Mouse (Mus musculus): Measurements from ENCODE around the gene Plcxd2. TPM values are rescaled to one million over a fixed set of nuclear protein-coding genes. Genes with fewer than 3 reads are reported as not detected.

The Plcxd2 gene
- polyA plus RNA-seq, 1 experiment from 2014 or later = 1.6 TPM

DNA sequence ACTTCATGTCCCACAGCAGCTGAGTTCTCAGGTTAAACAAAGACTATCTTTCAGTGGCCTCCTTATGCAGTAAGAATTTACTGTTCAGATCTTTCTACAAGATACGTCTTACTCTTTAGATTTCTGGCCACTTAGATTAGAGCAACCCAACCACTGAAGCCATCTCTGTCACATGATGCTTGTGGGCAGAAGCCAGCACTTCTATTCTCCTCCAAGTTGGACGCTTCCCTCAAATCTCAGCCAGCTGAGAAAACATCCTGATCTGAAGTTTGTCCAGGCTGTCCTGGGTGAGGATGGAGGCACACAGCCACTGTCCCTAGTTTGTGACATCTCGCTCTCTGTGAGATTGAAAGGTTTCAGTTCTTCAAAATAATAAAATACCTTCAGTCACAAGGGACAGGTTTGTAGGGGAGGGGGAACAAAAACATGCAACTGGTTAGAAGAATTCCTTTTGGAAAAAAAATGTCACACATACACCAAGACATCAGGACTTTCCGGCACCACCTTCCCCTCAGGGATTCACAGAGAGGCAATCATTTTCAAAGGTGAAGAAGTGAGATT, 53.5 kb downstream of the Plcxd2 start:
- Histone ChIP-seq H3K4me1 (replicated peaks) (peaks cover 4% of the 10 kb centered on the region; the same call in 1 of the 2 replicates), H3K36me3 (no peaks in the 10 kb centered on the region), H3K9me3 (no peaks in the 10 kb centered on the region), H3K9ac (replicated peaks) (no peak overlapping the region), H3K4me3 (replicated peaks) (no peak overlapping the region), H3K27me3 (no peaks in the 10 kb centered on the region), H3K27ac (no peak overlapping the region), H3K4me2 (no peak overlapping the region)
- WGBS = 86% methylated on average over 4 of the region's 4 CpGs
- ATAC-seq (ENCODE audit: insufficient number of reproducible peaks, insufficient read depth, low FRiP score, low TSS enrichment, low read depth) = no peak

DNA sequence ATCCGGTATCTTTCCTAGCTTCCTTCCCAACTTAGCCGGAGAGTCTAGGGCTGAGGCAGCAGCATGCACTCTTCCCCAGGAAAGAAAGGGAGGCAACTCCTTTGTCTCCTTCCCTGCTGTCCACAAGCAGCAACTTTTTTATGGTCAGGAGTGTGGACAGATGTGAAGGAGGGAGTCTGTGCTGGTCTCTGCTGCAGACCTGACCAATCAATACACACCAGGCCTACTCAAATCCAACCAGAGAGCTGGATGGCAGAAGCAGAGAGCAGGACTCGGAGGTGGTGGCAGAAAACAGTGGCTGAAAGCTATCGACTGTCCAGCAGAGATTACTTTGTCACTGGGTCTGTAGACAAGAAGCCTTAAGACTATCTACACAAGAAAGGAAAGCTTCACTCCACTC, 56.6 kb downstream of the Plcxd2 start, which contains the start of gene Phldb2:
Gene Phldb2 (minus strand): TSS at position 205 of the 400 bp plus-strand sequence.
- Histone ChIP-seq H3K27me3 (no peaks in the 10 kb centered on the region), H3K27ac (no peak within 1 kb of the TSS), H3K4me2 (no peak within 1 kb of the TSS), H3K9ac (replicated peaks) (no peak within 1 kb of the TSS), H3K36me3 (no peaks in the 10 kb centered on the region), H3K4me1 (replicated peaks) (peaks cover 4% of the 10 kb centered on the region; the same call in 1 of the 2 replicates), H3K9me3 (no peaks in the 10 kb centered on the region), H3K4me3 (replicated peaks) (no peak within 1 kb of the TSS)
- ATAC-seq (ENCODE audit: insufficient number of reproducible peaks, insufficient read depth, low FRiP score, low TSS enrichment, low read depth) = no peak
- 81% methylated on average over 4 of the region's 4 CpGs for WGBS

DNA sequence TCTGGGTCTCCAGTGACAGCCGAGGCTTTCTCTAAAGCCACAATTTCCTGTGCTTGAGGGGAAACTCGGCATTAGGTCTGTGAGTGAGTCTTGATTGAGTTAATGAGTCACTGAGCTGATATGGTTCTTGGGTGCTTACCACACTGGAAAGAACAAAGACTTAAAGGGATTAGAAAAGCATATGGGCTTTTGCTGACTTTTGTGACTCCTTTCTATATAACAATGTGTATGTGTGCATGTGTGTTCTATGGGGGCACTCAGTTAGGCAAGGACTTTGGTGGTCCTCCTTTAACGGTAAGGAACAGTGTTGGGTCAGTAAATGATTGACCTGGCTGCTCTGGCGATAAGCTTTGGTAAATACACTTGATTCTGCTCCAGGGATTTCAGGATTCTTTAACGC, 57.5 kb downstream of the Plcxd2 start:
- Histone ChIP-seq H3K4me3 (replicated peaks) (no peak overlapping the region), H3K36me3 (no peaks in the 10 kb centered on the region), H3K9me3 (no peaks in the 10 kb centered on the region), H3K4me1 (replicated peaks) (peaks cover 4% of the 10 kb centered on the region; the same call in 1 of the 2 replicates), H3K27me3 (no peaks in the 10 kb centered on the region), H3K4me2 (no peak overlapping the region), H3K27ac (no peak overlapping the region), H3K9ac (replicated peaks) (no peak overlapping the region)
- WGBS = 41% methylated on average over 5 of the region's 5 CpGs
- no peak for ATAC-seq (ENCODE audit: insufficient number of reproducible peaks, insufficient read depth, low FRiP score, low TSS enrichment, low read depth)

DNA sequence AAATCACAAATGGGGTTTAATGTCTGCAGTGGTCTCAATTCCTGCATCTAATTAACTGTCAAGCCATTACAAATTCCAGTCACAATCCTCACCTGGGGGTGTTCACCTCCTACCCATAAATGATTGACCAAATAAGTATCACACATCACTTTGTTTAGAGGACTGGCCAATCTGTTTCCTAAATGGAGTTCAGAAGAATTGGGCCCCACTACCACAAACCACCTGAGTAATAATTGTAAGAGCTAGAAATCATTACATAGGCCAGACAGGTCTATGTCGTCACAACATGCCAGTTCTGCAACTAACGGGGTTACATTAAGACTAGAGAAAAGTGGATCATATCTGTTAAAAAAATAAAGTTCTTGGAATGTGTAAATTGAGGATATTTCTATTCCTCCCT, 58.0 kb downstream of the Plcxd2 start:
- H3K27ac ChIP-seq = no peak overlapping the region
- 79% methylated on average over 2 of the region's 2 CpGs for WGBS
- H3K27me3 ChIP-seq = no peaks in the 10 kb centered on the region
- no peaks in the 10 kb centered on the region for H3K36me3 ChIP-seq
- H3K9me3 ChIP-seq = no peaks in the 10 kb centered on the region
- H3K4me2 ChIP-seq = no peak overlapping the region
- H3K4me3 ChIP-seq (replicated peaks) = no peak overlapping the region
- H3K9ac ChIP-seq (replicated peaks) = no peak overlapping the region
- peaks cover 4% of the 10 kb centered on the region; the same call in 1 of the 2 replicates for H3K4me1 ChIP-seq (replicated peaks)
- ATAC-seq (ENCODE audit: insufficient number of reproducible peaks, insufficient read depth, low FRiP score, low TSS enrichment, low read depth) = no peak

DNA sequence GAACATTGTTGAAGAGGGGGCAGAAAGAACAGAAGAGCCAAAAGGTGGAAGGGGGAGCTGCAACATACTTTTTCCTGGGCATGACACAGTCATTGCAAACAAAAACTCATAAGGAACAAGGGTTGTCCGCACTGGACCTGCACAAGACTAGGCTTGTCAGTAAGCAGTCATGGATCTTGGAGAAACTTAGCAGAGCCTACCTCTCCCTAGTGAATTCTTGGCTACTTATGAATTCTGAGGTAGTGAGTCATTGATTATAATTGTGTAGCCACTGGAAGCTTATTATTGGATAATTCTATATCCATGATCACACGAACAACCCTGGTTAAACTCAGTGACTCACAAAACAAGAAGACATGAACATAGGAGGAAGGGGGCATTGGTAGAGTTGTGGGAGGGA, 63.7 kb downstream of the Plcxd2 start:
- Histone ChIP-seq H3K4me3 (replicated peaks) (no peak overlapping the region), H3K27ac (no peak overlapping the region), H3K9me3 (no peaks in the 10 kb centered on the region), H3K9ac (replicated peaks) (no peak overlapping the region), H3K27me3 (no peaks in the 10 kb centered on the region), H3K4me1 (replicated peaks) (peaks cover 12% of the 10 kb centered on the region), H3K4me2 (no peak overlapping the region), H3K36me3 (no peaks in the 10 kb centered on the region)
- ATAC-seq (ENCODE audit: insufficient number of reproducible peaks, insufficient read depth, low FRiP score, low TSS enrichment, low read depth) = no peak
- WGBS = 93% methylated on average over 2 of the region's 2 CpGs

DNA sequence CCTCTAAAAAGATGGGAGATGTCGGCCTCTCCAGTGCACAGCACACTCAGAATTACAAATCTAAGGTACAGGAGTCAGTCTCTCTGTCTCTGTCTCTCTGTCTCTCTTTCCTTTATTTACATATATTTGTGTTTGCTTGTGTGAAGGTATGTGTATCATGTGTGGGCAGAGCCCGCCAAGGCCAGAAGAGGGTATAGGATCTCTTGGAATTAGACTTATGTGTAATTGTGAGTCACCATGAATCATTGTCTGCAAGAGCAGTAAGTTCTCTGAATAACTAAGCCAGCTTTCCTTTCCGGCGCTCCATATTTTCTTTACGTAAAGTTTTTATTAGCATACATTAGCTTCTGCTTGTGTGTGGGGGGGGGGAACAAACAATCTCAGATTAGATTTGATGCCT, 64.4 kb downstream of the Plcxd2 start:
- Histone ChIP-seq H3K9ac (replicated peaks) (no peak overlapping the region), H3K4me1 (replicated peaks) (peaks cover 12% of the 10 kb centered on the region), H3K9me3 (no peaks in the 10 kb centered on the region), H3K27ac (no peak overlapping the region), H3K4me3 (replicated peaks) (no peak overlapping the region), H3K36me3 (no peaks in the 10 kb centered on the region), H3K27me3 (no peaks in the 10 kb centered on the region), H3K4me2 (no peak overlapping the region)
- ATAC-seq (ENCODE audit: insufficient number of reproducible peaks, insufficient read depth, low FRiP score, low TSS enrichment, low read depth) = no peak
- 86% methylated on average over 5 of the region's 5 CpGs for WGBS

DNA sequence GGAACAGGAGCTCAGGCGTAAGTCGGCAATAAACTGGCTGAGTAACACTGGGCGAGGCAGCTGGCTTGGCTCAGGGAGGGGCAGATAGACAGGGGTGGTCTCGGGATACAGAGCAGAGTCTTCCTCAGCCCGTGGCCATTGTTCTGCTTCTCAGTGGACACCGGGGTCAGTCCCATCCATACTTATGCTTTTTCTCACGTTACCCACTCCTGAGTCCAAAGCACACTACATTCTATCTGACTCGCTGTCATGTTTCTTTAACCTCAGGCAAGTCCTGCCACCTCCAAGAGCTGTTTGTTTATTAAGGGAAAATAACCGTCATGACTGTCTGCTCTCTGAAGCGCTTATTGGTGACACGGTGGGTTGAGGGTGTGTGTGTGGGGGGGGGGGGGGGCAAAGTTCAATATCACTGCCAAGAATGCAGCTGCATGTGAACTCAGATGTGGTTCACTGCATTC, 64.8 kb downstream of the Plcxd2 start:
- no peak for ATAC-seq (ENCODE audit: insufficient number of reproducible peaks, insufficient read depth, low FRiP score, low TSS enrichment, low read depth)

DNA sequence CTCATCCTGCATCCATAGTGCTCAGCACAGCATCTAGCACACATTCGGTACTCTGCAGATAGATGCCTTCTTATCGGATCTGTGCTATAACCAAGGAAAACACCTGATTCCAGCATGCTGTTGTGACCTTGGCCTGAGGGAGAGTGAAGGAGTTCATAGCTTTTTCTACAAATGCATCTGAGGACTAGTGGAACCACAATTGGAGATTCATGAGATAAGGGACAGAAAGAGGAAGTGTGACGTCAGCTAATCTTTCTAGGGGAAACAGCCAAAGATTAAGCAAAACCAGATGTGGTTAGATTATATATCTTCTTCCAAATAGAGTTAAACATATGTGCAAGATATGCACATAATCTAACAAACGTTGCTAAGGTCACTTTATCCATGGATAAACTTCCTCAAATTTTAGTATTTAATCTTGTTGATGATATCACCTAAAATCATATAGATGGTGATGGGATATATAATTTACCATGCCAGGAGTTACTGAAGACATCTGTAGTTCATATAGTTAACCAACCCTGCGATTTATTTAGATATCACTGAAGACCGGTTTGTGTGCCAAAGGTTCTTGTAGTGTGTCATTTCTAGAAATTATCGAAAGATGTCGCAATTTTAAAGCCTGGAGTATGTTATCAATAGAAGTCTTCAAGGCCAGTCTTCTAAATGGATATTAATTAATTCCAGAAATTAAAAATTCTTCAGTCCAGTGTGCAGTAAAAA, 67.7 kb downstream of the Plcxd2 start:
- no peak for ATAC-seq (ENCODE audit: insufficient number of reproducible peaks, insufficient read depth, low FRiP score, low TSS enrichment, low read depth)
- H3K4me3 ChIP-seq (replicated peaks) = no peak overlapping the region
- no peak overlapping the region for H3K4me2 ChIP-seq
- H3K27ac ChIP-seq = no peak overlapping the region
- no peaks in the 10 kb centered on the region for H3K36me3 ChIP-seq
- H3K4me1 ChIP-seq (replicated peaks) = peaks cover 12% of the 10 kb centered on the region
- no peaks in the 10 kb centered on the region for H3K27me3 ChIP-seq
- H3K9ac ChIP-seq (replicated peaks) = no peak overlapping the region
- WGBS = 75% methylated on average over 8 of the region's 8 CpGs
- no peaks in the 10 kb centered on the region for H3K9me3 ChIP-seq

More for the DNA sequence above, 64.8 kb downstream of the Plcxd2 start:
- H3K27ac ChIP-seq = no peak overlapping the region
- peaks cover 12% of the 10 kb centered on the region for H3K4me1 ChIP-seq (replicated peaks)
- no peaks in the 10 kb centered on the region for H3K9me3 ChIP-seq
- 39% methylated on average over 11 of the region's 11 CpGs for WGBS
- no peaks in the 10 kb centered on the region for H3K36me3 ChIP-seq
- no peak overlapping the region for H3K9ac ChIP-seq (replicated peaks)
- H3K4me2 ChIP-seq = no peak overlapping the region
- H3K27me3 ChIP-seq = no peaks in the 10 kb centered on the region
- no peak overlapping the region for H3K4me3 ChIP-seq (replicated peaks)

DNA sequence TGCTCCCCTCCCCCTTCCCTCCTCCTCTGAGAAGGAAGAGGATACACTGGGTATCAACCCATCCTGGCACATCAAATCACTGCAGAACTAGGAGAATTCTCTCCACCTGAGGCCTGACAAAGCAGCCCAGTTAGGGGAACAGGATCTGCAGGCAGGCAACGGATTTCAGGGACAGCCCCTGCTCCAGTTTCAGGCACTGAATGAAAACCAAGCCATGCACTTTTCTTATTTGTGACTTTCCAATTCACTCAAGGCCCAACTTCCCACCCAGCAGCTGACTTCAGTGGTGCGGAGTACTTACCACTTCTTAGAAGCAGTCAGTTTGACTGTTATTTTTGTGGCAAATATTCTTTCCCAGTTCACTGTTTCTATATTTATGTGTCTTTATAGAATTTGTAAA, 69.3 kb downstream of the Plcxd2 start:
- Histone ChIP-seq H3K36me3 (no peaks in the 10 kb centered on the region), H3K4me2 (no peak overlapping the region), H3K9ac (replicated peaks) (no peak overlapping the region), H3K9me3 (no peaks in the 10 kb centered on the region), H3K4me1 (replicated peaks) (peaks cover 21% of the 10 kb centered on the region), H3K27me3 (no peaks in the 10 kb centered on the region), H3K27ac (0 out of 2 replicates have a peak overlapping the region, but pooled peaks have one; percentile 59), H3K4me3 (replicated peaks) (no peak overlapping the region)
- 59% methylated on average over 2 of the region's 2 CpGs for WGBS
- no peak for ATAC-seq (ENCODE audit: insufficient number of reproducible peaks, insufficient read depth, low FRiP score, low TSS enrichment, low read depth)

DNA sequence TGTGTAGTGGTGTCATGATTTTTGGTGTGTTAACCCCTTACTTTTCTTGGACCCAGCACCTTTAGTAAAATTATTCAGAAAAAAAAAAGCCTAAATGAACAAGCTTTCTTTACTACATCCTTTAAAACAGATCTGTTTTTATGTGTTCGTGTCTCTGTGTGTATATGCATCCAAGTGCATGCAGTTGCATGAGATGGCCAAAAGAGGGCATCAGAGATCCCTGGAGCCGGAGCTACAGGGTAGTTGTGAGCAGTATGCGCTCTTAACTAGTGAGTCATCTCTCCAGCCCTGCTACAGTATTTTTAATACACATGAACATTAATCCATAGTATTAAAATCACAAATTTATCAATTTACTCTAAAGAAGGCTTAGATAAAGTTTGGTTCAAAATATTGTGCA, 70.6 kb downstream of the Plcxd2 start:
- Histone ChIP-seq H3K4me3 (replicated peaks) (no peak overlapping the region), H3K9ac (replicated peaks) (no peak overlapping the region), H3K36me3 (no peaks in the 10 kb centered on the region), H3K4me2 (no peak overlapping the region), H3K9me3 (no peaks in the 10 kb centered on the region), H3K27ac (no peak overlapping the region), H3K27me3 (no peaks in the 10 kb centered on the region), H3K4me1 (replicated peaks) (peaks cover 19% of the 10 kb centered on the region)
- ATAC-seq (ENCODE audit: insufficient number of reproducible peaks, insufficient read depth, low FRiP score, low TSS enrichment, low read depth) = no peak
- WGBS = 94% methylated on average over 3 of the region's 3 CpGs

DNA sequence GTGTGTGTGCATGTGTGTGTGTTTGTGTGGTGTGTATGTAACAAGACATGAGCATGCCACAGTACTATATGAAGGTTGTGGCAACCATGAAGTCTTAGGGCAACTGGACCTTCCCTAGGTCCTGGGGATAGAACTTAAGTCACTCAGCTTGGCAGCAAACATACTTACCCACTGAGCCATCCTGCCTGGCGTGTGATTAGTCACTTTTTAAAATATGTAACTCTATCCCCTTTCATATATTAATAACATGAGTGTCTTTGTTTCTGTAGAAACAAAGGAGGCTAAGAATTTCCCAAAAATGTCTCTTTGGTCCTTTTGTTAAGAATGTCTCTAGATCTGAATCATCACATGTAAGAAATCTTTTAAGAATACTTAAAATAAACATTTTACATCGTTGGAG, 72.6 kb downstream of the Plcxd2 start:
- H3K36me3 ChIP-seq = no peaks in the 10 kb centered on the region
- H3K9me3 ChIP-seq = no peaks in the 10 kb centered on the region
- no peak for ATAC-seq (ENCODE audit: insufficient number of reproducible peaks, insufficient read depth, low FRiP score, low TSS enrichment, low read depth)
- H3K4me1 ChIP-seq (replicated peaks) = peaks cover 25% of the 10 kb centered on the region
- no peaks in the 10 kb centered on the region for H3K27me3 ChIP-seq
- H3K9ac ChIP-seq (replicated peaks) = no peak overlapping the region
- WGBS = 59% methylated on average over 2 of the region's 2 CpGs
- H3K27ac ChIP-seq = peak overlapping the region; percentile 43
- no peak overlapping the region for H3K4me3 ChIP-seq (replicated peaks)
- no peak overlapping the region for H3K4me2 ChIP-seq

Data from limb, embryonic 12.5 days (tissue).